Comparison of ENCODE assay signal across 22 mouse cellular contexts in the genomic region with DNA sequence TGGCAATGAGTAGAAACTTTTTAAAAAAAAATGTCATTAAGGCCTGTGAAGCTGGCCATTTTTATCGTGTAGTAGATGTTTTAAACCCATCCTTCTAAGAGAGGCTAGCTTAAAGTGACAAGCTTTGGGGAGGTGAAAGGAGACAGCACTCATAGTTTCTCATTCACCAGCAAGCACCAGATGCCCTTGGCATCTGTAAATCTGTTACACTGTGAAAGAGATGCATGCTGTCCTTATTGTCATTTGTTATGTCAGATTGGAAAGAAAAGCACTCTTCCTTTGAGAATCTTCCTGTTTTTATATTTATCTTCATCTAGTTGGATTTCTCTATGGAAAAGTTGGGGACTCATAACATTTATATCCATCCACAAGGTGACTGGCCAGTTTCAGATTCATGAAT.
DNase-seq lines count a peak whose midpoint lies in the region; TF ChIP-seq lines count a peak whose summit lies in the region.
"Had no signal": no experiment of that assay in that cellular context is flagged by ENCODE, and none has a peak within 500 bp of the region (broad histone marks: within the 10 kb centered on the region; RNA-seq: fewer than 3 reads in every experiment).

No protein-coding gene starts in this region.

- H3K9me3 ChIP-seq in hindbrain, embryonic 10.5 days = no peaks in the 10 kb centered on the region
- H3K9me3 ChIP-seq: forebrain, embryonic 10.5 days; forebrain, embryonic 15.5 days; heart, embryonic 12.5 days; heart, embryonic 15.5 days; hindbrain, embryonic 12.5 days; hindbrain, embryonic 15.5 days had no signal

- H3K27ac ChIP-seq in hindbrain, embryonic 10.5 days = no peak overlapping the region
- H3K27ac ChIP-seq: forebrain, embryonic 10.5 days; forebrain, embryonic 15.5 days; gastrocnemius, adult 2 months; heart, embryonic 15.5 days; hindbrain, embryonic 12.5 days; hindbrain, embryonic 15.5 days had no signal

- intact Hi-C loops in heart, postnatal 14 days (cut with DNase I) = no loop called here

- H3K36me3 ChIP-seq in hindbrain, embryonic 10.5 days = no peaks in the 10 kb centered on the region
- H3K36me3 ChIP-seq: forebrain, embryonic 10.5 days; forebrain, embryonic 15.5 days; heart, embryonic 12.5 days; heart, embryonic 15.5 days; hindbrain, embryonic 12.5 days; hindbrain, embryonic 15.5 days had no signal

- no peak overlapping the region for H3K4me3 ChIP-seq in hindbrain, embryonic 10.5 days
- H3K4me3 ChIP-seq: forebrain, embryonic 10.5 days; forebrain, embryonic 15.5 days; gastrocnemius, adult 2 months; heart, embryonic 12.5 days; heart, embryonic 15.5 days; hindbrain, embryonic 12.5 days; hindbrain, embryonic 15.5 days had no signal

- no peaks in the 10 kb centered on the region for H3K27me3 ChIP-seq in hindbrain, embryonic 10.5 days (ENCODE audit: insufficient read depth, poor library complexity, severe bottlenecking)
- H3K27me3 ChIP-seq: forebrain, embryonic 15.5 days; heart, embryonic 12.5 days; heart, embryonic 15.5 days; hindbrain, embryonic 12.5 days; hindbrain, embryonic 15.5 days had no signal

- peaks cover 10% of the 10 kb centered on the region; the same call in 1 of the 2 replicates for H3K4me1 ChIP-seq in hindbrain, embryonic 10.5 days (replicated peaks)

- WGBS in hindbrain, embryonic 10.5 days = 88% methylated on average over 1 of the region's 1 CpGs

- TF ChIP-seq CTCF in brain, embryonic 14.5 days (IDR thresholded peaks at IDR 0.05; ENCODE audit: borderline replicate concordance, extremely low read depth, insufficient read depth, insufficient read length) = no peak

- TF ChIP-seq POLR2A in brain, embryonic 14.5 days (IDR thresholded peaks at IDR 0.05; ENCODE audit: borderline replicate concordance, extremely low read depth, insufficient read depth, insufficient read length, poor library complexity, severe bottlenecking) = no peak

- peak; percentile 58 for DNase-seq in heart, adult 11 months
- DNase-seq in heart, postnatal 14 days = no peak
- DNase-seq in layer of hippocampus, adult 9-10 months (ENCODE audit: low spot score) = peak; percentile 37
- no peak for DNase-seq in layer of hippocampus, postnatal 36 days
- DNase-seq in brain, embryonic 14.5 days (ENCODE audit: low read depth) = peak; percentile 20
- DNase-seq in hindbrain, embryonic 10.5 days (ENCODE audit: low spot score) = no peak
- DNase-seq: adrenal gland, adult 2 months; adrenal gland, postnatal 14 days; cerebellum, adult 18-20 months; cerebellum, adult 9-10 months; cerebellum, postnatal 14 days; gastrocnemius, adult 2 months; gastrocnemius, postnatal 14 days; heart, adult 18-20 months; heart, postnatal 10 days; heart, postnatal 4 days had no signal

Comparison
In these comparisons a context has a peak if more than half of its experiments do, and no peak if none do; other contexts are left out.
1. DNase-seq: peak in heart, adult 11 months (single experiment), layer of hippocampus, adult 9-10 months (single experiment) and brain, embryonic 14.5 days (single experiment); none in heart, postnatal 14 days (0 of 2), layer of hippocampus, postnatal 36 days (0 of 2) and hindbrain, embryonic 10.5 days (single experiment).